Mouse (Mus musculus) erythroblast, embryonic 14.5 days (primary cell): ENCODE measurements around the gene Nup210l.

ENCODE experiments used
- GATA1 ChIP-seq: IDR thresholded peaks from 2 replicates; pipeline ENCODE4 v1.6.1; 2012; ENCODE audit warnings: low read length, inconsistent platforms, mixed read lengths
- TAL1 ChIP-seq: IDR thresholded peaks from 3 replicates; pipeline ENCODE4 v1.6.1; 2012; ENCODE audit warnings: low read length, inconsistent platforms, mixed read lengths

DNA sequence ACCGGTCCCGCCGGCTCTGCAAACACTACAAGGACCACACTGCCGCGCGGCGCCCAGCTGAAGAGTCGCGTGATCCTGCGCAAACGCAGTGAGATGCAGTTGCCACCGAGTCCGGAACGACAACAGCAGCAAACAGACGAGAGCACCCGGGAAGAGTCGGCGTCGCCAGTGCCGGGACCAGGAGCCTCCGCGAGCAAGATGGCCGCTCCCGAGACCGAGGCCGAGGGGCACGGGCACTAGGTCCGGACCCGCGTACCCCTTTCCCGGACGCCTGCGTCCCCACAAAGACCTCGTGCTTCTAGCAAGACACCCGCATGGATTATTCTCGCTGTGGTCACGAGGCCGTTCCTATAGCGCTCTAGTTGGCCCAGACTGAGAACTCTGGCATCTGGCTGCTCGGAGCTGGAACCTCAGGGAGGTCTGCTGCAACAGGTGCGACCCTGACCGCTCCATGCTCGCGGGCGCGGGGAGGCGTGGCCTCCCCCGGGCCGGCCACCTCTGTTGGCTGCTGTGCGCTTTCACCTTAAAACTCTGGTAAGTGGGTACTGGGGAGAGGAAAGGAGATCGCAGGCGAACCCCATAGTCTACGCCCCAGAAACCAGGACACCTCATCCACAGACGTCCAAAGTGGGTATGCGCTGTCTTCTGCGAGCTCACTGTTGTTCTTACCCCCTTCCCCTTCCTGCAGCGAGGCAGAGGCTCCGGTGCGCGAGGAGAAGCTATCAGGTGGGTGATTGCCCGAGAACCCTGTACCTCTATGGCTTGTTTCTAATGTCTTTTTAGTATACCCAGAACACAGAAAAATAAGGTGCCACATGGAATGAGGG is 127.8 kb downstream of the Nup210l start, which contains the start of gene Jtb:
- no peak for TF ChIP-seq TAL1
- TF ChIP-seq GATA1 = no peak
